Mouse (Mus musculus): ENCODE data around the gene Cphx3. TPM values are rescaled to one million over a fixed set of nuclear protein-coding genes. Genes with fewer than 3 reads are reported as not detected.
"Not testable (repeated sequence)": the region's sequence is repeated elsewhere in the genome, so short reads cannot be mapped to it uniquely, and the experiment has no call there.

Cphx3 gene
- polyA plus RNA-seq, 1 experiment from 2014 or later: not detected

DNA sequence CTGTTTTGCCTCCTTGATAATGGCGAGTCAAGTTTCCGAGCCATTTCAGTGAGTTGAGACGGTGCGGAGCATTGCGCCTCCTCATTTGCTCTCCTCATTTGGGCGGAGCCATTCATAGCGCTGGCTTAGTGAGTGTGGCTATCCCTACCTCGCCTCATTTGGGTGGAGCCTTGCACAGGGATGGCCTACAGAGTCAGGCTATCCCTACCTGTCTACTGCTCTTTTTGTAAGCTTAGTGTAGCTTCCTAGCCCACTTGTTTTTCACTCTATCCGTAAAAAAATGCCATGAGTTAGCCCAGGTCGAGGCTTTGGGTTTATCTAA, 124.8 kb downstream of the Cphx3 start, which contains the start of gene Tmem254b:
TSS of gene Tmem254b (minus strand) at position 116 of the 322 bp plus-strand sequence.
- DNase-seq (ENCODE audit: low spot score); H3K9ac ChIP-seq (replicated peaks; ENCODE audit: low read depth); H3K4me1 ChIP-seq (ENCODE audit: insufficient read depth, low read depth, low read length); H3K36me3 ChIP-seq (ENCODE audit: insufficient read depth, low read length); H3K4me2 ChIP-seq (replicated peaks; ENCODE audit: low read depth, low read length); H3K27ac ChIP-seq (ENCODE audit: low read length); H3K9me3 ChIP-seq (ENCODE audit: low read length); H3K27me3 ChIP-seq (replicated peaks; ENCODE audit: insufficient read depth, low read length); H3K4me3 ChIP-seq (ENCODE audit: low read depth, low read length): not testable (repeated sequence)
- no CpG with 5 or more reads among the region's 10 CpGs for WGBS
- peak; percentile 83 for ATAC-seq

DNA sequence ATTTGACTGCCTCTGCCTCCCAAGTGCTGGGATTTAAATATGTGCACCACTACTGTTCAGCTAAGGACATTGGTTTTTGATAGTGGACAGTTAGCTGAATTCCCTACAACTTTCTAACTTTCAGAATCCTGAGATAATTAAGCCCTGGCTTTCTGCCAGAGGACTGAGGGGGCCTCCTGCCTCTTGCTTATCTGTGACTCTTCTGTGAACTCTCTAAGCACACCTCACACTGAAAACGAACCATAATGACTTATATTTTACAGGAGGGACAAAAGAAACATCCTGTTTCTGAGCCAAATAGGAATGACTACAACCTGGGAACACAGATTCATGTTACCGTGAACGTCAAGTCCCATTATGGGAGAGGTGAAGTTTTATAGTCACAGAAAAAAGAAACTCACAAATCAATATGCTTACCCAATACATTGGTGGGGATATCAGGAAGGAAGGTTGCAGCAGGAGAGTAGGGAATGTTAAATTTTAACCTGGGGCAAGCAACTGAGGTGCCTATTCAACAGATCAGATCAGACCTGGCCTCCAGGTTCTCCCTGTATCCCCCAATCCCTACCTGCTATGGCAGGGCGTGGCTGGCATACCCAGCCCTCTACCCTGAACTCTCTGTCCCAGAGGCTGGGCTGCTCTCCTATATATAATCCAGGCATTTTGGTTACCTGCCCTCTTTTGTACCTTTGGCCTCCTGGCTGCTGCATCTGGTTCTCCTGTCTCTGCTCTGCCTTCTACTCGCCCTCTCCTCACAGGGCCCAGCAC, 134.3 kb downstream of the Cphx3 start:
- H3K27me3 ChIP-seq (replicated peaks; ENCODE audit: insufficient read depth, low read length); H3K9ac ChIP-seq (replicated peaks; ENCODE audit: low read depth); H3K27ac ChIP-seq (ENCODE audit: low read length); DNase-seq (ENCODE audit: low spot score); H3K36me3 ChIP-seq (ENCODE audit: insufficient read depth, low read length); H3K4me3 ChIP-seq (ENCODE audit: low read depth, low read length); H3K9me3 ChIP-seq (ENCODE audit: low read length); H3K4me1 ChIP-seq (ENCODE audit: insufficient read depth, low read depth, low read length); ATAC-seq; H3K4me2 ChIP-seq (replicated peaks; ENCODE audit: low read depth, low read length): not testable (repeated sequence)
- WGBS: no CpG with 5 or more reads among the region's 5 CpGs

DNA sequence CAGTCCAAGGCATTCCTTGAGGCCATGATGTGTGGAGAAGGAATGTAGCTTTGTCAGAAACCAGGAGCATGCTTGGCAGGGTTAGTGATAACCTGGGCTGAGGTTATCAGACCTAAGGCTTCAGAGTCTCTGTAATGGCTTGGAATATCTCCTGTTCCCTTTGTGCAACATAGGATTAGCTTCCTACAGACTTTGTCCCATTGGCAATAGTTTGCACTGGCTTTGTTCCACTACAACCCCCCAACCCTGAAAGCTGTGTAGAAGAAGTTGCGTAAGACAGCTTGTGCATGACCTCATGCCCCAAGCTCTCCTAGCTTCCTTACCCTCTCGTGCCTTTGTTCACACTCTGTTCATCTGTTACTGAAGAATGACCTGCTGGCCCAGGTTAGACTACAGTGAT, 155.1 kb downstream of the Cphx3 start:
- ATAC-seq: not testable (repeated sequence)

DNA sequence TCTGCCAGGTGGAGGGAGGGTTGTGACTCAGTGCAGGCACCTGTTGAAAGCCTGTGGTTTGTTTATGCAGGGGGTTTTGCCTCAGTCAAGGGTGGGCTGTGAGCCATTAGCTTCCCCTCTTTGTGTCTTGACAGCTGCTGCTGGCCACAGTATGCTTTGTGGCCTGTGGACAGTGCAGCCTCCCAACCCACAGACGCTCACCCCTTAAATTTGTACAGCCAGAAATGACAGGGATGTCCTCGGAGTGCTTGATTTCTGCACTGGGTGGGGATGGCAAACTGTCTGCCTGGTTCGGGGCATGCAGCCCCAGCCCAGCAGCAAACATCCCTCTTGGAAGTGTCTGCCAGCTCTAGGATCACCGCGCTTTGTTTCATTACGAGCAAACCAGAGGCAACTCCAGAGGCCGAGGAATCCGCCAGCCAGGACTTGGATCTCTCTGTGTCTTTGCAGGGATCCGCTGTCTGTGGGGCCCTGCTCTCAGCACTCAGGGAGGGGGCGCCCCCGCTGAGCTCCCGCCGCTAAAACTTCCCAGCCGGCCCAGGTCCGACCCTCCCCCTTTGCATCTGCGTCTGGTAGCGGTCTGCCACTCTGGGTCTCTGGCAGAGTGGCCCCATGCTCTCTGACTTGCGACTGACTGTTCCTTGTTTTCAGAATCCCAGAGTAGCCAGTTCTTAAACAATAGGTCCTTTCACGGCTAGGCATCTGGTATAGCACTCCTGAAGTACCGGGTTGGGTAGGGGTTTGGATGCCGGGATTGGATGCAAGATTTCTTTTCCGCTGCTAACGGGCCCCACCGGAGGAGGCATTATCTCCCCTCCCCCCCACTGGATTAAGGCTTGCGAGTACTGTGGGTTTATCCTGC, 175.9 kb downstream of the Cphx3 start, which contains the start of gene Duxbl3:
TSS of gene Duxbl3 (plus strand) at position 207 of the 862 bp plus-strand sequence.
- H3K27me3 ChIP-seq (replicated peaks; ENCODE audit: insufficient read depth, low read length); H3K4me2 ChIP-seq (replicated peaks; ENCODE audit: low read depth, low read length); H3K9ac ChIP-seq (replicated peaks; ENCODE audit: low read depth); H3K4me3 ChIP-seq (ENCODE audit: low read depth, low read length); H3K4me1 ChIP-seq (ENCODE audit: insufficient read depth, low read depth, low read length); H3K9me3 ChIP-seq (ENCODE audit: low read length); H3K27ac ChIP-seq (ENCODE audit: low read length); H3K36me3 ChIP-seq (ENCODE audit: insufficient read depth, low read length); DNase-seq (ENCODE audit: low spot score): not testable (repeated sequence)
- WGBS: no CpG with 5 or more reads among the region's 25 CpGs
- ATAC-seq: peak; percentile 61

More for the DNA sequence above, 155.1 kb downstream of the Cphx3 start:
- not testable (repeated sequence) for H3K36me3 ChIP-seq (ENCODE audit: insufficient read depth, low read length); H3K4me1 ChIP-seq (ENCODE audit: insufficient read depth, low read depth, low read length); DNase-seq (ENCODE audit: low spot score); H3K27me3 ChIP-seq (replicated peaks; ENCODE audit: insufficient read depth, low read length); H3K4me2 ChIP-seq (replicated peaks; ENCODE audit: low read depth, low read length); H3K27ac ChIP-seq (ENCODE audit: low read length); H3K9ac ChIP-seq (replicated peaks; ENCODE audit: low read depth); H3K9me3 ChIP-seq (ENCODE audit: low read length); H3K4me3 ChIP-seq (ENCODE audit: low read depth, low read length)
- no CpG with 5 or more reads among the region's 2 CpGs for WGBS

DNA sequence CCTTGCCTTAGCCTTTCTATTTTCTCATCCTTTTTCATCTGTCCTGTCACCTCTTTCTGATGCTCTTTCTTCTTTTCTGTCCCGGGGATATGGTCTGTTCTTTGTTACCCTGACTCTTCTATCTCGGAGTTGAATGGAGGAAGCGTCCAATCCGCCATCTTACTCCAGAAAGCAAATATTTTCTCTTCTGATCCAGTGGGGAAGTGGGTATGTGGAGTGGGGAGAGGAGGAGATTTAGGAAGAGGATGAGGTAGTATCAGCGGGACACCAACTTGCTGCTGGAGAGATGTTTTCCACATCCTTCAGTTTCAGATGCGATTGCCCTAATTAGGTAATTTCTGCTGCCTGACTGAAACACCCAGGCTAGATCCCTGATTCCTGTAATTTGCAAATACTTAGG, 176.6 kb downstream of the Cphx3 start:
- DNase-seq (ENCODE audit: low spot score); H3K4me3 ChIP-seq (ENCODE audit: low read depth, low read length); ATAC-seq; H3K27ac ChIP-seq (ENCODE audit: low read length); H3K4me2 ChIP-seq (replicated peaks; ENCODE audit: low read depth, low read length); H3K9me3 ChIP-seq (ENCODE audit: low read length); H3K4me1 ChIP-seq (ENCODE audit: insufficient read depth, low read depth, low read length); H3K9ac ChIP-seq (replicated peaks; ENCODE audit: low read depth); H3K27me3 ChIP-seq (replicated peaks; ENCODE audit: insufficient read depth, low read length); H3K36me3 ChIP-seq (ENCODE audit: insufficient read depth, low read length): not testable (repeated sequence)
- no CpG with 5 or more reads among the region's 6 CpGs for WGBS

Other genes starting within 250 kb of the Cphx3 start
- gene Anxa11, start 240.1 kb upstream of the Cphx3 start, polyA plus RNA-seq (2015; fragmentation: Nextera tagmentation; extraction: Ambion mirVana): 54.6 and 55.3 TPM in 2 replicates
- 5.1 and 13.2 TPM in 2 replicates for gene Plac9a, start 179.2 kb upstream of the Cphx3 start, polyA plus RNA-seq (2015; fragmentation: Nextera tagmentation; extraction: Ambion mirVana)
- gene Tmem254a, start 154.6 kb upstream of the Cphx3 start, polyA plus RNA-seq (2015; fragmentation: Nextera tagmentation; extraction: Ambion mirVana): 4.5 and 4.6 TPM in 2 replicates
- gene Cphx1, start 144.0 kb upstream of the Cphx3 start, polyA plus RNA-seq (2015; fragmentation: Nextera tagmentation; extraction: Ambion mirVana): 0.10 TPM in 1 of 2 replicates, not detected in the other
- 0.58 and 0.82 TPM in 2 replicates for gene Duxbl1, start 103.7 kb upstream of the Cphx3 start, polyA plus RNA-seq (2015; fragmentation: Nextera tagmentation; extraction: Ambion mirVana)
- 177 and 227 TPM in 2 replicates for gene Gm9780, start 39.6 kb upstream of the Cphx3 start, polyA plus RNA-seq (2015; fragmentation: Nextera tagmentation; extraction: Ambion mirVana)
- gene Tmem254c, start 14.9 kb upstream of the Cphx3 start, polyA plus RNA-seq (2015; fragmentation: Nextera tagmentation; extraction: Ambion mirVana): 76.1 and 87.6 TPM in 2 replicates
- gene Cphx2, start 781 bp upstream of the Cphx3 start, polyA plus RNA-seq (2015; fragmentation: Nextera tagmentation; extraction: Ambion mirVana): not detected in 2 replicates
- gene Duxbl2, start 36.1 kb downstream of the Cphx3 start, polyA plus RNA-seq (2015; fragmentation: Nextera tagmentation; extraction: Ambion mirVana): 1.3 and 1.9 TPM in 2 replicates
- 220 and 235 TPM in 2 replicates for gene Plac9b, start 100.2 kb downstream of the Cphx3 start, polyA plus RNA-seq (2015; fragmentation: Nextera tagmentation; extraction: Ambion mirVana)
- 40.4 and 42.0 TPM in 2 replicates for gene Tmem254b, start 124.7 kb downstream of the Cphx3 start, polyA plus RNA-seq (2015; fragmentation: Nextera tagmentation; extraction: Ambion mirVana)
- gene Duxbl3, start 175.7 kb downstream of the Cphx3 start, polyA plus RNA-seq (2015; fragmentation: Nextera tagmentation; extraction: Ambion mirVana): 0.21 TPM in 1 of 2 replicates, not detected in the other